Mouse (Mus musculus) right cerebral cortex, postnatal 36 days (tissue): ENCODE data around the gene Ampd1.

ENCODE experiments used
- DNase-seq, 2 experiments: peaks; one replicate each; pipeline ENCODE4 v3.0.0; 2022; ENCODE audit warnings: low spot score in 2 of 2, mixed read lengths in 1 of 2

The Ampd1 gene

DNA sequence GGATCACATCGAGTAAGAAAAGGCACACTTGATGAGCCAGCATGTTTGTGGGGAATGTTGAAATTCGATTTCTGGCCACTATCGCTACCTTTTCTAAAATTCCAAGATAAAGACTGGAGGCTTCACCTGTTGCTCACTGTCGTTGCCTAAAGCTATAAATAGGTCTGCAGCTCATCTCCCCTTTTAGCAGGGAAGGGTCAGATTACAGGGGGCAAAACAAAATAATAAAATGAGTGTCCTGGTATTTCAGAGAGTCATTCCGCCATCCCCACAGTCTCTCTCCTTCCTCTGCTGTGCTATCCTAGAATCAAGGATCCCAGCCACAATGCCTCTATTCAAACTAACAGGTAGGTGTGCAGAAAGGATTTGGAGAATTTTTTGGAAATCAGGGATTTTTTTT is at the start of gene Ampd1:
Gene Ampd1, plus strand, starts transcription at position 244 of the 400 bp plus-strand sequence.
- DNase-seq: no peak

DNA sequence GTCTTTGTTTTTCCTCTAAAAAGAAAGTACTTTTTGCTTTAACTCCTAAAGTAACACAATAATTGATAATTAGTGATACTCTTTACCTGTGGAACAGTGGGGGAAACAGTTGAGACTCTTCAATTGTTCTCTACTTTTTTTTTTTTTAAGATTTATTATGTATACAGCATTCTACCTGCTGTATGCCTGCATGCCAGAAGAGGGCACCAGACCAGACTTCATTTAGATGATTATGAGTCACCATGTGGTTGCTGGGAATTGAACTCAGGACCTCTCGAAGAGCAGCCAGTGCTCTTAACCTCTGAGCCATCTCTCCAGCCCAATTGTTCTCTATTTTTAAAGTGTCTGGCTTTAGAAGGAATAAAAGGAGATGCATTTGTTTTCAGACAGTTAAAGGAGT is 47.6 kb upstream of the Ampd1 start:
- no peak for DNase-seq

DNA sequence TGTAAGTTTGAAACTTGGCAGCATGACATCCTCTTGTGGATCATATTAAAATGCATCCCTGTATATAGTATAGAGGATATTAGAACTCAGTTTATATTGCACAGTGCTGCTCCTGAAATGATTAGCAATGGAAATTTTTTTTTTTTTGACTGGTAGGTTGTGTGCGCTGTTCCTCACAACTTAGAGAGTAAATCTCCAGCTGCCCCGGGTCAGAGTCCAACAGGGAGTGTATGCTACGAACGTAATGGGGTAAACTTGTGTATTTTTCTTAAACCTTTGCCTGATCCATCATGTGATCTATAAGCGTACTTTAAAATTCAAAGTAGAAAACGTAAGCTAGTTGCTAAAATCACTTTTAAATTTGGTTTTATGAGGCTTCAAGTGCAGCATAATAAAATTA is 33.5 kb upstream of the Ampd1 start:
- no peak for DNase-seq

DNA sequence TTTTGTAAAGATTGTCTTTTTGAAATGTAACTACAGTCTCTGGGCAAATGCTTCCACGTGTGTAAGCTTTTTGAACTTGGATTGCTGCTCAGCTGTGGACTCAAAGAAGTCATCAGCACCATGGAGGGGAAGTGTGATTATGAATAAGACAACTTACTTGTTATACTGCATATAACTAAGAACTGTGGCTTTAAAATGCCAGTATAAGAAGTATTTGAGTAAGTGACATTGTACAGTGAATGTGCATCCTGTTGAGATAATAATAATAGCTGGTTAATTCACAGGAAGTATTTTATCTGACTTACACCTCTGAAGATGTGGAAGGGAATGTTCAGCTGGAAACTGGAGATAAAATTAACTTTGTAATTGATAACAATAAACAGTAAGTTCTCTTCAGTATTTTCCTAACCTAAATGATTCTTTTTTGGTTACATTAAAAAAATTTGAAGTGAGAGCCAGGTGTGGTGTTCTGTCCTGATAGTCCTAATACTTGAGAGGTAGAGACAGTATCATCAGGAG is 32.9 kb upstream of the Ampd1 start:
- no peak for DNase-seq

DNA sequence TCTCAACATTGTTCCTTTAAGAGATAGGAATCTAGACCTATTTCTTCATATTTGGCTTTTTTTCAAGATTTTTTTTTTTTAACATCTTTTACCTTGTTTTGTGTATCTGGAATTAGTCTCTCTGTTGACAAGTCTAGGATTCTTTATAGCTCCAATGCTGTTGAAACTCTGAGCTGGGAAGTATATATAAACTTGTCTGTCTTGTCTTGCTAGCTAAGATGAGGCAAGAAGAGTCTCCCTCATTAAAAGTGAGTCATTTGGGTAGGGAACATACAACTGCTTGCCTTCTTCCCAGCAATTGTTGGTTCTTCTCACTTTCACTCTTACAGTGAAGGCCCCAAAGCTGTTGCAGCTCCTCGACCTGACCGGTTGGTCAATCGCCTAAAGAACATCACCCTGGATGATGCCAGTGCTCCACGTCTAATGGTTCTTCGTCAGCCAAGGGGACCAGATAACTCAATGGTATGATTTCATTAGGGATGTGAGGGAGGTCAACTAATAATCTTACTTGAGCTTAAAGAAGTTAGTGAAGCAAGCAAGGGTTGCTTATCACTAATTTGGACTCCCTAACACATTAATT is 17.7 kb upstream of the Ampd1 start:
- no peak for DNase-seq

DNA sequence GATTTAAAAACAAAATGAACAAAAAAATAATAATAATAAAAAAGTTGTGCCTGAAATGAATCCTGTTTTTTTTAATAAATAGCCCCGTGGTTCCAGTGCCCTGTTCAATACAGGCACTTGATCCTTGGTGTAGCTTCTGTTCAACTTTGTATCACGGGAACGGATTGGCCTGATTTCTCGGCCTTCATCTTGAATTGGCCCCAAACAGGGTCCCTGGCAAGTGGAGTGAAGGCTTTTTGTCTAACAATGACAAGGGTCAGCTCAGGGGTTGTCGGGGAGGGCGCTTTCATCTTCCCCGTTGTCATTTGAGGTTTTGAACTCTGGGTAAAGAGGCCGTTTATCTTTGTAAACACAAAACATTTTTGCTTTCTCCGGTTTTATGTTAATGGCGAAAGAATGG is 16.1 kb upstream of the Ampd1 start:
- DNase-seq: no peak

DNA sequence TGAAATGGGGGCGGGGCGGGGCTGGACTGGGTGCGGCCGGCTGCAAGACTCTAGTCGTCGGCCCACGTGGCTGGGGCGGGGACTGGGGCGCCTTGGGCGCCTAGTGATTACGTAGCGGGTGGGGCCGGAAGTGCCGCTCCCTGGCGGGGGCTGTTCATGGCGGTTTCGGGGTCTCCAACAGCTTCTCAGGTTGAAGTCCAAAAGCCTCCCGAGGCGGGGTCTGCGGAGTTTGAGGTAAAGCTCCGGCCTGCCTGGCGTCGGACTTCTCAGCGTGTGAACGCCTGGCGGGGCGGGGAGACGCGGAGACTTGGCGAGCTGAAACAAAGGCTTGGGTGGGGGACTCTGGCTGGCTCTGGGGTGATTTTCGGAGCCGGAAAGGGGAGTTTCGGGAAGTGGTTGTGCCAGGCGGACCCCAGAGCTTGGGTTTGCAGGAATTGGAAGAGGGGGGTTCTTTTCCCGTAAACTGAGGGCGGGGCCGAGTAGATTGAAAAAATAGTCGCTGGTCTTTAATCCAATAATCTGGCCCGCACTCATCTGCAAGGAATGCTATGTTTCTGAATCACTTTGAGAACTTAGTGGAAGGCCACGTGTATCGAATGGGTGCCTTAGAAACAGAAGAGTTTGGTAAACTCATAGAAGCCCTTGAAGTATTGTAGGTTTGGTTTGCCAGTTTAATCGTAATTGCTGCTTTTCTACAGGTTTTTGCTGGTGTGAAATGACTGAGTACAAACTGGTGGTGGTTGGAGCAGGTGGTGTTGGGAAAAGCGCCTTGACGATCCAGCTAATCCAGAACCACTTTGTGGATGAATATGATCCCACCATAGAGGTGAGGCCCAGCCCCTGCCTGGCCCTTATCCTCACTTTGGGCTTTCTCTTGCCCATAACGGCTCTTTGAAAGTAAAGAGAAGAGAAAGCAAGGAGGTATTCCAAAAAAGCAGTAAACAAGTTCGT is 15.3 kb upstream of the Ampd1 start, which contains the start of gene Nras:
Gene Nras, plus strand, starts transcription at position 79 of the 951 bp plus-strand sequence.
- peak; percentile 88 for DNase-seq

DNA sequence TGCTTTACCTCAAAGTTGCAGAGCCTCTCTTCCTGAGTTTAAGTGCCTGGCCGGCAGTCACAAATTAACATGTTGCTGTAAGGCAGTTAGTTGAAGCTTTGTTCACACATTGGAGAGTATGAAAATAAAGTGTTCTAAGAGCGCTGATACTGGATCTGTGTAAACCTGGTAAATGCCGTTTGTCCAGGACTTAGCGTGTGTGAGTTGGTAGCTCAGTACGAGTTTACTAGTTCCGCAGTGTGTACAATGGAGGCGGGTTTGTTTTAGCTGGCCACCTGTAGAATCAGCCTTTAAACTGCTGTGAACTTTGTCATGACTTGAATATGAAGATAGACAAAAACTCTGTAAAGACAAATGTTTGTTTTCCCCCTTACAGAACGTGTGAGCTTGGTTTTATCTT is 6.9 kb upstream of the Ampd1 start:
- DNase-seq: no peak

DNA sequence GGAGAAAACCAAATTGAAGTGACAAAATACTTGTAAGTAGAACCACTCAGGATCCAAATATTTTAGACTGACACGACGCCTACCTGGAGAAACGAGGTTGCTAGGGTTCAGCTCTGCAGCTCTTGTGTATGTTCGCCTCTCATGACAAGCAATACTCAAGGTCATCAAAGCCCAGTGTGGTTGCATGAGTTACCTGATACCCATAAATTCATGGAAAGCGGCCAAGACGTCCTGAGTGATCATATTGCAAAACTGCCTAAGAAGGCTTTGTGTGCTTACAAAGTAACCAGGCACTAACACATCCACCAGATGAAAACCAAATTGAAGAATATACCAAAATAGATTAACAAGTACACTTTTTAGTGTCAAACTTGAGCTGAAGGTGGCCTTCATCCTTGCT is 4.8 kb upstream of the Ampd1 start:
- no peak for DNase-seq

DNA sequence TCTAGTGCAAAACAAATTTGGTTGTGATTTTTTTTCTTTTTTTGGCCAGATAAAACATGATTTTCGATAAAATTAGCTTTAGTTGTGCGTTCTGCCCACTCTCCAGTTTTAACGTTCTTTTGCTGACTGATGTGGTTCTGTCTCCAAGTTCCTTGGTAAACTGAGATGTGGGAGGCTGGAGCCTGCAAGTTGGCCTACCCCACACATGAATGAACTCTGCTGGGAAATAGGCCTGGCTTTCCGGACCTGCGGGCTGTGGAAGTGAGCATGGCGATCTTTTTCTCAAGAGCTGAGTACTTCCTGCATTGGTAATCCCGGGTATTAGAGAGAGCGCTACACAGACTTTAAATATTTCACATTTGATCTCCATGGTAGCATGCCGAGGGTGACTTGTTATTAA is 2.1 kb downstream of the Ampd1 start:
- no peak for DNase-seq

DNA sequence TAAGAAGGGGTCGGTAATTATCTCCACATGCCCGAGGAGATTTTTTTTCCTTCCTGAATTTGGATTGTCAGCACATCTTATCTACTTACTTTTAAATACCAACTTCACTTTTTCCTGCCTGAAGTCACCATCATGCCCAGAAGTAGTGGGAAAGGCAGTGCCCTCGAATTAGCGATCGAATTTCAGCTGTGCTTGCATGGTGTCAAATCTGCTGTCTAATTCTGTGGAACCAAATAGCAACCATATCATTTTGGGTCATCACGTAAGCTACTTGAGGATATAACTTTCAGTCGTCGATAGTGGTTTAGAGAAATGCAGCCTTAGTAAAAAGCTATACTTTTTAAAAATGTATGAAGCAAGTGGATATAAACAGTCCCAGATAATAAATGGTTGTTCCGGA is 2.7 kb downstream of the Ampd1 start:
- no peak for DNase-seq

DNA sequence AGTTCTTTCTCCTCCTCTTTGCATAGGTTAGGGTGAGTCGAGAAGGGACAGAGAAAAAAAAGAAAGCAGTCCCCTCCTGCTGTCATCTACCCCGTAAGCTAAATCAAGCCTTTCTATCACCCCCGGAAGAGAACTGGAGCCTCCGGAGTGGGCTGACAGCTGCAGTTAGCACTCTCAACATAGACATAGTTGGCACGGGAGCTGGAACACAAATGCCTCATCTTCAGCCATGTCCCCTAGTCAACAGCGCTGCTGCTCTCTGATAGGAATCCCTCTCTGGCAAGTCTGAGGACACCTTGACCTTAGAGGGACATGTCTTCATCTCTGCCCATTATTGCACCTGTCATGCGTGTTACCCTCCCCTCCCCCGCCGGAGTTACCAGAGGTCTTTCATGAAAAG is 5.5 kb downstream of the Ampd1 start:
- peak in 1 of 2 experiments; percentile 19 for DNase-seq

DNA sequence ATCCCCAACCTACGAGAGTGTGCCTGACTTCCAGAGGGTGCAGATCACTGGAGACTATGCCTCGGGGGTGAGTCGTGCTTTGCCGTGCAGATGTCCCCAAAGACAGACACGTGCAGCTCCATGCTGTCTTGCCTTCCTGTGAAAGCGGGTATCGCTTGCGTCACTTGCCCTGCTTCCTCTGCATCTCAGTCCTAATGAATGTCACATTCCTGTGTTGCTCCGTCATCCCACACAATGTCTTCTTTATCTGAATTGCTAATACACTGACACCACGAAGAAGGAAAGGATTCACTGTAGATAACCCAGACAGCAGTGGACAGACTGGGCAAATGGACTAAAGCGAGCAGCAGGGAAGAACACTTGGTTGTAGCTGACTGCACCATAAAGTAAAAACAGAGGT is 7.2 kb downstream of the Ampd1 start:
- no peak for DNase-seq

DNA sequence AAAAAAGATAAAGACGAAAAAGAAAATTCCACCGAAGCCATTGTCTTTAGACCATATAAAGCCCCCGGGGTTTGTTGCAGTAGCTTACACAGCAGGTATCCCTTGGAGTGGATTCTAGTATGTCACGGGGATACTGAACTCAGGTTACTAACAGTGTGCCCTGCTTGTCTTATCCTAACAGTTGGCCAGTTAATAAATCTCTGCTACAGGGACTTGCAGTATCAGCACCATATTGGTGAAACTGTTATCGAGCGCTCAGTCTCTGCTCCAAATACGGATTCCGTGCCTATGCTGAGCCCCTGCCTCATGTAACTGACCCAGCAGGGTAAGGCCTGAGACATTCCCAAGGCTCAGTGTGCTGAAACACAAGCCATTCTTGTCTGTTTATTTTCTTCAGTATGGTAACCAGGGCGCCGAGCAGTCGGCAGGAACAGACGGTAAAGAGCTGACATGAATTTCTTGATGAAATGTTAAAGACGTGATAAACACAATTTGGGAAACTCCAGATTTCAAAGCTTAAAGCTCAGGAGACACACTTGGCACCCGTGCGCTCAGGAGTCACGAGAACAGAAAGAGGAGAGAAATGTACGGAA is 8.1 kb downstream of the Ampd1 start:
- DNase-seq: no peak

DNA sequence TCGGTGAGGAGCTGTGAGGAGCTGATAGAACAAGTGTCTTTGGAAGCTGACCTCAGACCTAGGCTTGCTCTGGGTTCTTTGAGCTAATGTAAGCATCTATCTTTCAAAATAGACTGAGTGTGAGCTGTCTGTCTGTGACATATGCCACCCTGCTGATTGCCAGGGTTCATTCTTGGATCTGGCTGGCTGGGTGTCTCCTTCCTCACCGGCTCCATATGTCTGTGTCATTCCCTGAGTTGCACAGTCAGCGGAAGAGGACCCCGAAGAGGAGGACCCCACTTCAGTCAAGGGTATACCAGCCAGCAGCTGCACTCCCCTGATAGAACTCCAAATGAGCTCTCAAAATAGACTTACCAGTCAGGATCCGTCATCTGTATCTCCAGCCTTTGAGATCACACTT is 8.9 kb downstream of the Ampd1 start:
- no peak for DNase-seq

DNA sequence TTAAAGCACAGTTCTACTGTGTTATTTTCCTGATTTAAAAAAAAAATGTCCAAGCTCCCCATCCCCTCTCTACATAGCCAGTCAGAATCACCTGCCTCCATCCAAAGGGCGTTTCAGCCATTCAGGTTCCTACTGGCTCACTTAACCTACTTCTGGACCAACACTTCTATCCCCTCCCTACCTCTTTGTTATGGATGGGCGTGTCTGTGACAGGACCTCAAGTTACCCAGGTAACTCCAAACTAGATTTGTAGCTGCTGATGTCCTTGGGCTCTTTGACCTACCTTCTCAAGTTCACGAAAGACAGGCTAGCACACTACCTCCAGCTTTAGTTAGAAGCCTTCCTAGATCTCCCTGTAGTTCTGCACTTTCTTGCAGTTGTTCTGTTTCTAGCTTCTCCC is 12.2 kb downstream of the Ampd1 start:
- DNase-seq: no peak

DNA sequence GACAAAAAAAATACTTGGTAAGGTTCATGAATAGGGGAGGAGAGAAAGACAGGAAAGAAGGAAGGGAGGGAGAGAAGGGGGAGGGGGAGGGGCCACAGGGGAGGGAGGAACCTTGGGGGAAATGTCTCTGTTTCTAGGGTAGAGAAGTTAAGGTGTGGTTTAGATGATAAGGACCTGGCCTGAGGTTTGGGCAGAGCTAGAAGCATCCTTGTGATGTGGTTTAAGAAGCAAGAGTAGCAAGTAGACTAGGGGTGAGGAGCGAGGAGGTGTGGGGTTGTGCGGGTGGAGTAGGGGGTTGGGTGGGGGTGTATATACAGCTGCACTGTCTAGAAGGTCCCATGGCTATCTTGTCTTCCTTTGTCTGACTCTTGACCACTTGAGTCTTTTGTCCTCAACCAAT is 17.9 kb downstream of the Ampd1 start:
- no peak for DNase-seq

DNA sequence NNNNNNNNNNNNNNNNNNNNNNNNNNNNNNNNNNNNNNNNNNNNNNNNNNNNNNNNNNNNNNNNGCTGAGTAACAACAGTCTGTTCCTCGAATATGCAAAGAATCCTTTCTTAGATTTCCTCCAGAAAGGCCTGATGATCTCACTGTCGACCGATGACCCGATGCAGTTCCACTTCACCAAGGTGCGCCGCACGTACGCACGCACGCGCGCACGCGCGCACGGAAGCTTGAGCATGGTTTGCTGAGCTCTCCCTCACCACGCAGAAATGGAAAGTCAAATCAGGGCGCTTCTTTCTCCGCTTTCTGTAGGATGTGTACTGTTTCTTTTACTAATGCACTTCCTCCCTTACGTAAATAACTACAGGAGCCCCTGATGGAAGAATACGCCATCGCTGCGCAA is 24.8 kb downstream of the Ampd1 start:
- no peak for DNase-seq

DNA sequence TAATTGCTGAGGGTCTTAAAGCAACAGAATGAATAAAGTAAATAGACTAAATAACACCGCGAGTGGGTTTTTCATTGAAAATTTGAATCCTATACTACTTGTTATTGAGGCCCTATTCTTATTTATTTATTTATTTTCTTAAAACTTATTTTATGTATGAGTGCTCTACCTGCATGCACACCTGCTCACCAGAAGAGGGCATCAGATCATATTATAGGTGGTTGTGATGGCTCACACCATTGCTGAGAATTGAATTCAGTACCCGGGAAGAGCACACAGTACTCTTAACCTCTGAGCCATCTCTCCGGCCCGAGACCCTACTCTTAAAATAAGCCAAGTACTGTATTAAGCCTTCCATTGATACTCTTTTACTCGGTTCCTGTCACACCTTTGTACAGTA is 25.9 kb downstream of the Ampd1 start:
- DNase-seq: no peak

DNA sequence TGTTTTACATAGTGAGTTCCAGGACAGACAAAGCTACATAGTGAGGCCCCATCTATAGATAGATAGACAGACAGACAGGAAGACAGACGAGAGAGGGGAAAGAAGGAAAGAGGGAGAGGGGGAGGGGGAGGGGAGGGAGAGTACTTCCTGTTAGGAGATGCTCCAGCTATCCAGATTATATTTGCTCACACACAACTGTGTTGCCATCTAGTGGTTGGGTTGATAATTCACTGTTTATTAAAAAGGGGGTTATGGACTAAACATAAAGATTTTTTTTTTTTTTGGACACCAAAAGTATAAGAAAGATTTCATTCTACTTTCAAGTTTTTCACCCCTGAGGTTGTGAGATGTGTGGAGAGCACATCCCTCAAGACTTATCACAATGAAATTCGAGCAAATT is 26.9 kb downstream of the Ampd1 start:
- no peak for DNase-seq

DNA sequence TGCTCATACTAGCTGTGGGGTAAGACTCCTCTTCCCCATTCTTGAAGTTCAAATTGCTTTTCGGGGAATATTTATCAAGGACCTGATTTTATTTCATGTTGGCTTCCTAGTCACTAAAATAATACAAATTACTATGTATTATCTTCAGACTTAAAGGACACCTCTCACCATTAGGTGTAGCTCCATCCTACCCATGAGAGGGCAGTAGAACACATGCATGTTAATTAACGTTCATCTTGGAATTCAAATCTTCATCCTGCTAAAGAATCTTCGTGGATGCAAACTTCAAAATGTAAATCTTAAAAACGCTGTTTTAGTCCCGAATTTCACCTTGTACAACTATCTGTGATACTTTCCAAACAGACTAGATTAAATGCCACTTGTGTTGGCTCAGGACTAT is 27.4 kb downstream of the Ampd1 start:
- DNase-seq: no peak

DNA sequence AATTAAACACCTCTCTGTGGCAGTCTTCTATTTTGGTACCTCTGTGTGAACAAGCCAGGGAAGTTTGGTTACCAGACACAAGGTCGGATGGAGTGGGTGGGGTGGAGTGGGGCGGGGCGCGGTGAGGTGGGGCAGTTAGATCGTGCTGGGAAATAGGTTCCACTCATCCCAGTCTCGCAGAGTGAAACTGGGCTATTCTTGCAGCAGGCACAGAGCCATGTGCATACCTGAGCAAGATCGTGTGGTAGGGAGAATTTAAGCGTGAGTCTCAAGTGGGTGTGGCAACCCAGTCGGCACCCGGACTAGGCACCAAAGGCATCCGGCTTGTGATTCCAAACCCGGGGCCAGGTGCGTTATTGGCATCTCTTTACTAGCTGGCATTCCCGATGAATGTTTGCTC is 28.1 kb downstream of the Ampd1 start:
- no peak for DNase-seq
